ENCODE assay signal across 14 mouse cellular contexts in genomic region chr7:116226316-116226715, GRCm38 (mm10).
"Had no signal": no experiment of that assay in that cellular context is flagged by ENCODE, and none has a peak within 500 bp of the region (broad histone marks: within the 10 kb centered on the region; RNA-seq: fewer than 3 reads in every experiment).

No protein-coding gene starts in this region.

- H3K27ac ChIP-seq: hindbrain, embryonic 14.5 days; kidney, embryonic 15.5 days; kidney, postnatal 0 days; limb, embryonic 13.5 days; limb, embryonic 15.5 days; liver, embryonic 12.5 days; liver, embryonic 14.5 days had no signal

- H3K4me3 ChIP-seq: heart, embryonic 10.5 days; heart, embryonic 12.5 days; kidney, embryonic 15.5 days; limb, embryonic 13.5 days; limb, embryonic 15.5 days; liver, embryonic 12.5 days had no signal

- DNase-seq: heart, adult 11 months; kidney, adult 11 months; layer of hippocampus, adult 9-11 months; layer of hippocampus, postnatal 36 days had no signal

- H3K36me3 ChIP-seq: heart, embryonic 10.5 days; heart, embryonic 12.5 days; kidney, embryonic 15.5 days; limb, embryonic 13.5 days; limb, embryonic 15.5 days; liver, embryonic 12.5 days had no signal

- ATAC-seq: intestine, embryonic 16.5 days; liver, embryonic 12.5 days had no signal

- H3K9ac ChIP-seq: heart, embryonic 12.5 days; hindbrain, embryonic 14.5 days; kidney, embryonic 15.5 days; limb, embryonic 13.5 days; limb, embryonic 15.5 days; liver, embryonic 12.5 days; liver, embryonic 14.5 days had no signal

- H3K9me3 ChIP-seq: heart, embryonic 10.5 days; heart, embryonic 12.5 days; kidney, embryonic 15.5 days; limb, embryonic 13.5 days; limb, embryonic 15.5 days; liver, embryonic 12.5 days had no signal

- H3K4me2 ChIP-seq: heart, embryonic 12.5 days; hindbrain, embryonic 14.5 days; kidney, embryonic 15.5 days; limb, embryonic 13.5 days; limb, embryonic 15.5 days; liver, embryonic 12.5 days had no signal

- H3K27me3 ChIP-seq: heart, embryonic 12.5 days; kidney, embryonic 15.5 days; limb, embryonic 13.5 days; limb, embryonic 15.5 days; liver, embryonic 12.5 days had no signal
